Mouse (Mus musculus): ENCODE measurements around the gene Slc34a3.

GRCm38 (mm10) chr2:25229582-25229981, 4.6 kb downstream of the Slc34a3 start:
- no peak for TF ChIP-seq CTCF (IDR thresholded peaks at IDR 0.05; ENCODE audit: borderline replicate concordance, control insufficient read depth, extremely low read depth, insufficient read depth, low read length, poor library complexity)
- TF ChIP-seq POLR2A (IDR thresholded peaks at IDR 0.05; ENCODE audit: control insufficient read depth, extremely low read depth, insufficient read depth, low read length, poor library complexity) = no peak
